Mouse (Mus musculus) mouse embryonic stem cell (cell line): ENCODE measurements around the gene Irgq.
"Not testable (repeated sequence)": the region's sequence is repeated elsewhere in the genome, so short reads cannot be mapped to it uniquely, and the experiment has no call there.

Experiments
- in situ Hi-C, 2 experiments: fragments of 300-500 bp; cut with MboI; formaldehyde crosslinking; loops; 1 replicate in 1 of 2; 3 replicates in 1 of 2; pipeline ENCODE4 v1.14.3; 2019 to 2020; ENCODE audit warnings: low sequenced_read_pairs in 2 of 2, low pct_unique_long_range_greater_than_20kb in 1 of 2, mixed read lengths in 1 of 2; ENCODE audit not compliant: unreplicated experiment in 1 of 2

Irgq gene

DNA sequence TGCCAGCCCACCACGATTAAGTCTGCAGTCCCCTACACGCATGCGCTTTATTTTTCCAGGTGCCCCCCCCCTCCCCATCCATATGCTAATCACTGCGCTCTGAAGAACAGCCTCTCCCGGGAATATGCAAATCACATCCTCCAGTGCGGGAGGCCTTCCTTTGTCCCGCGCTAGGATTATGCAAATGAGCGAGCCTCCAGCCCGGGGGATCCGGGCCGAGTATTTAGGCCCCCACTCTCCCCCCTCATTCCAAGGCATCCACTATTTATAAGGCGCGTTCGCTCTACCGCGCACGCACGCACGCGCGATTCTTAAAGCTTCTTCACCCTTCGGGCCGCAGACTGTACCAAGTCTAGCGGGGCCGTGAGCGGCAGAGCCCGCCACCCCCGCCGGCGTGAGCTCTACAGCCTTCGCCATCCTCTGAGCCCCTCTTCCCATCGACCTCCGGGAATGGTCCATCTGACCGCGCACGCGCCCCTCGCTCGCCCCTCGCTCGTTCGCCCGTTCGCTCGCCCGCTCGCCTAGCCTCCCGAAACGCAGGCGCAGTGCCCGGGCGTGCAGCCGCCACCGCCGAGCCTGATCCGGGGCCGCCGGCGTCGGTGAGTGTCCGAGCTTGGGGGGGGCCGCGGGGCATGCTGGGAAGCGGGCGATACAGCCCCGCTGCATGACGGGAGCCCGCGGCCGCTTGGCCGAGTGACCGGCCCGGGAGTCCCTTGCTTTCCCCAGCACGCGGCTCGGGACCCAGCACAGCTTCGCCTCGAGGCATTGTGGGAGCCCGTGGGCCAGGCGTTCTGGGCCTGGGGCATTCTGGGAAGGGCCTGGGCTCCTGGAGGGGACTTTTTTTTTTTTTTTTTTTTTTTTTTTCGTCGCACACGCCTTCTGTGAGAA lies 23.4 kb upstream of the Irgq start, which contains the start of gene Zfp428:
TSS of gene Zfp428 (plus strand) at position 169 of the 888 bp plus-strand sequence.
- in situ Hi-C loops: no loop called here

DNA sequence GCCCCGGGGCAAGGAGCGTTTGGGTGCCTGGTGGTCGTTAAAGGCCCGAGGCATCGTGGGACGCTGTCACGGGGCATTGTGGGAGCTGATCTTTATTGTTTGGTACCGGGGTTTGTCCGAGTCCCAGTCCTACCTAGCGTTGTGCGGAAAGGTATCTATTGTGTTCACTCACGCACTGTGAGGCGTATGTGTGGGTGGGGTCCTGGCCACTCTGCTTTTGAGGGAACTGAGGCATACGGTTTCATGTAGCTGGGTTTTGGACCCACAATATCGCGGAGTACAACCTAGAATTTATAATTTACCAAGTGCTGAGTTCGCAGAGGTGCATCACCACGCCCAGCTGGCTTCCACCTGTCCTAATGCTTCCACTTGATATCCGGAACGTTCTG lies 22.8 kb upstream of the Irgq start:
- in situ Hi-C loops: no loop called here

DNA sequence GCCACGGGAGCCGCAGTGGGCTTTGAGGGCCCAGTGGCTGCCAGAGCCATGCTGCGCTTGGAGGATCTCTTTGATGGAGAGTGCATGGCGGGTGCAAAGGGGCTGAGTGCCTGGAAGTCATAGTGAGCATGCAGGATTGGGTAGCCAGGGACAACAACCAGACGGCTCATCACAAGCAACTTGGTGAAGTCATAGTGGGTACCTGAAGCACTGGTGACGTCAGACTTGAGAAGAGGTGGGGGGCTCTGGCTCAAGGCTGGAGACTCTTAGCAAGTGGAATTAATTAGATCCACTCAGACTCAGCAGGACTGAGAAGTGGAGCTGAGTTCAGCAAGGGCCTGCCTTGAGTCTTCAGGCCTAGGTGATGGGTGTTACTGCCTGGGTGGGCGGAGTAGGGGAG lies 18.1 kb upstream of the Irgq start, which contains the start of gene AC161166.1:
TSS of gene AC161166.1 (minus strand) at position 101 of the 400 bp plus-strand sequence.
- in situ Hi-C loops: no loop called here

DNA sequence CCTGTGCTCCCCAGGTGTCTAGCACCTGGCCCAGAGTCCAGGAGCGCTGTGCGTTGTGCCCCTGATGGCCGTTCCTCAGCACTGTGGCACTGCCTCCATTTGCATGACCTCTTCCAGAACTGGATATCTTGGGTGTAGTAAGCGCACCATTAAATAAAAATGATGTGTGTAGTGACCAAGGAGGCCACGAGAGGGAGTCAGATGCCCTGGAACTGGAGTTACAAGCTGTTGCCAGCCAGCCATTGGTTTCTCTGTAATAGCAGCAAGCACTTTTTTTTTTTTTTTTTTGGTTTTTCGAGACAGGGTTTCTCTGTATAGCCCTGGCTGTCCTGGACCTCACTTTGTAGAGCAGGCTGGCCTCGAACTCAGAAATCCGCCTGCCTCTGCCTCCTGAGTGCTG lies 14.2 kb upstream of the Irgq start:
- in situ Hi-C loops: not testable (repeated sequence)

DNA sequence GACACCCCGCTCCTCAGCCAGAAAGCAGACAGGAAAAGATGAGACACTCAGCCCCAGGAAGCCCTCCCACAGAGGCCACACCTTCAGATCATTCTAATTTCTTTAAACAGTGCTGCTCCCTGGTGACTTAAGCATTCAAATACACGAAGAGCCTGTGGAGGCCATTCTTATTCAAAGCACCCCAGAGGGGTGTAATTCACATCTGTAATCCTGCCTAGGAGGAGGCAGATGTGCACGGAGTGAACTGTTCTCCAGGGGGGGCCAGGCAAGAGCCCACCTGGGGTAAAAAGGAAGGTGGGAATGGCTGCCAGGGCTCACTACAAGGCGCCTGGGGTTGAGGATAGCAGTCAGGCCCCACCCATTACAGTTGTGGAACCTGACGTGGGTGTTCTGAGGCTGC lies 13.4 kb upstream of the Irgq start:
- in situ Hi-C loops: no loop called here

DNA sequence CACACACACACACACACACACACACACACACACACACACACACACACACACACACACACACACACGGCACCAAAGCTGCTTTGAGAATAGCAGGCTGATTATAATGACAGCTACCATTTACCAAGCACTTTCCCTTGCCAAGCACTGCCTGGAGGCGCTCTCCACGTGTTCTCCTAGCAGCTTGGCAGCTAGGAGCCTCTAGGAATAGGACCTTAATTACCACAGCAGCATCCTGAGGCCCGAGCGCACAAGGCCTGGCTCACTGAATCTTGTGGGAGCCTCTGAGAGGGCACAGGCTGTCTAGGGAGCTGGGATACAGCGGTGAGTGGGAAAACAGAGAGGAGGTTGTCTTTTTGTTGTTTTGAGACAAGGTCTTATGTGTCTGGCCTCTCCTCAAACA lies 12.8 kb upstream of the Irgq start:
- in situ Hi-C loops: no loop called here

DNA sequence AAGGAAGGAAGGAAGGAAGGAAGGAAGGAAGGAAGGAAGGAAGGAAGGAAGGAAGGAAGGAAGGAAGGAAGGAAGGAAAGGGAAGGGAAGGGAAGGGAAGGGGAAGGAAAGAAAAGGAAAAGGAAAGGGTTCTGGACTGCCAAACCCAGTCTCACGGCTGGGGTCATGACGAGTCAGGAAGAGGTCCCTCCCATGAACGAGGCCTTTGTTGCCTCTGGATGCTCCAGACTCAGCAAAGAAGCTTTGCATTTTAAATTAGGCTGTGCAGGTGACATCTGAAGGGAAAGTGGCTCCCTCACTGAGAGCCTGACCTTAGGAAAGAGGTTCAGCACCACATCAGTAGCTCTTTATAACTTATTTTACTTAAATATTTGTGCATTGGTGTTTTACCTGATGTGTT lies 11.4 kb upstream of the Irgq start:
- in situ Hi-C loops: no loop called here

DNA sequence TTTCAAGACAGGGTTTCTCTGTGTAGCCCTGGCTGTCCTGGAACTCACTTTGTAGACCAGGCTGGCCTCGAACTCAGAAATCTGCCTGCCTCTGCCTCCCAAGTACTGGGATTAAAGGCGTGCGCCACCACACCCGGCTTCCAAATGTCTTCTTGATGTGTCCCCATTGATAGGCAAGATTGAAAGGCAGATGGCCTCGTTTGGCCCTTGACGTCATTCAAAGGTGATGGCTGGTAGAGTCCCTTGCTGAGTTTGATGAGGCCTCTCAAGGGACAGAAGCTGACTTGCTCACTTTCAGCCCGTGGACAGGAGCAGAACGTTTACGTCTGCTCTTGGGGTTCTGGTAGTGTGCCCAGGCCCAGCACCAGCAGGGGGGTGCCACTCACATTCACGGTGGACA lies 10.4 kb upstream of the Irgq start:
- in situ Hi-C loops: not testable (repeated sequence)

DNA sequence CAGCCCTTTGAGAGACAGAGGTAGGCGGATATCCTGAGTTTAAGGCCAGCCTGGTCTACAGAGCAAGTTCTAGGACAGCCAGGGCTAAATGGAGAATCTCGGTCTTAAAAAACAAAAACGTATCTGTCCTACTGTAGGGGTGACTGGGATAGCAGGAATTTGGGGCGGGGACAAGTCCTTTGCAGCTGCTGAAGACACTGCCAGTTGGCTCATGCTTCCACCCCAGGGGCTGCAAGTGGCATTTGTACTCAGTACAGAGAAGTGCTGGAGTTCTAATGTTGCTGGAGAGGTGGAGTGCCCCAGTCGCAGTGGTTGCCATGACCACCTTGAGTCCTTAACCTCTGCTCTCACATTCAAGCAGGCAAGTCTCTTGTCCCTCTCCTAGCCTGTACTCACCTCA lies 7.7 kb upstream of the Irgq start:
- in situ Hi-C loops: no loop called here

DNA sequence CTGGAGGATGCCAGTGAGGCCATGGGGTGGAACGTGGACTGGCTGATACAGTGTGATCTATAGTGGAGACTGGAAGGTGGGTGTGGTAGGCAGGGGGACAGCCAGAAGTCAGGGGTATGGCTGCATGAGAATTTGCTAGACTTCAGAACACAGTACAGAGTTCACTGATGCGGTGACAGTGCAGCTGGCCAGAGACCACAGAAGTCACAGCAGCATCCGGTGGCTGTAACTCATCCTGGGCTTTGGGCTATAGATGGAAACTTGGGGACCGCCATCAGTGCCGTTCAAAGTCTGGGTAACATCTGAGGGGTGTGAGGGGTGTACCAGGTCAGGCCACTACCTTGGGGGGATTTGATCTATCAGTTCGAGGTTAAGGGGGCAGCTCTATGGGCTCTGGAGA lies 6.8 kb upstream of the Irgq start:
- in situ Hi-C loops: no loop called here

DNA sequence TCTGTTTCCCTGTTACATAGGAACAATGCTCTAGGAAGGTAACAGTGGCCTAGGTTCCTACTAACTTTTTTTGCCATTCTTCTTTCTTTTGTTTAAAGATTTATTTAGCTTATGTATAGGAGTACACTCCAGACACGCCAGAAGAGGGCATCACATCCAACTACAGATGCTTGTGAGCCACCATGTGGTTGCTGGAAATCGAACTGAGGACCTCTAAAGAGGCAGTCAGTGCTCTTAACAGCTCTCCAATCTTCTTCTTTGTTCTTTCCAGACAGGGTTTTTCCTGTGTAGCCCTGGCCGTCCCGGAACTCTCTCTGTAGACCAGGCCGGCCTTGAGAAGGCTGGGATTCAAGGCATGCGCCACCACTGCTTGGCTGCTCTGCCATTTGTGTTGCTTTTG lies 5.5 kb upstream of the Irgq start:
- in situ Hi-C loops: no loop called here

DNA sequence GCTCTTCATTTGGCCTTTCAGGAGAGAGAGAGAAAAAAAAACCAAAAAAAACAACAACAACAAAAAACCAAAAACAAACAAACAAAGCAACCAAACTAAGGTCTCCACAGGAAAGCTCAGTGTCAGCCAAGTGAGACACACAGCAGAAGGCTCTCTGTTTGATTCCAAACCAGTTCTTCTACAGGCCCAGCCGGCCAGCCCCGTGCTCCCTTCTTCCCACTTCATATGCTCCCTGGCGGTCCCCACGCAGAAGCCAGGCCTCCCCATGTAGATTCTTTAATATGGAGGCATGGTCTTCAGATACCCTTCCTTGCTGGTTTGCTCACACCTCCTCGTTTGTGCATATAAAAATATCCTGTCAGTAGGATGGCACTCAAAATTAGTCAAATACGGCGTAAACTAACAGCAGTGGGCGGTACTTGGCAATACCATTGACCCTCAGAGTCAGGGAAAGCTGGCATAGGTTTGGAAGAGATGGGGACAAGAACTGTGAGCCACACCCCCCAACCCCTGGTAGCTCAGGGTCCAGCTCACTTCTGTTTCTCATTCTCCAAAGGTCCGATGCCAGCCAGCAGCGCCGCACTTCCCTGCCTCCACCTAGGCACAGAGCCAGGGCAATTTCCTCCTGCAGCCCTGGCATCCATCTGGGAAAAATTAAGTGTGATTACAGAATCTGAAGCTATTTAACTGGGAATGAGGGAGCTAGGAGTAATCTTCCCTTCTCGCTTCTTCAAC lies 4.6 kb upstream of the Irgq start:
- in situ Hi-C loops: no loop called here

DNA sequence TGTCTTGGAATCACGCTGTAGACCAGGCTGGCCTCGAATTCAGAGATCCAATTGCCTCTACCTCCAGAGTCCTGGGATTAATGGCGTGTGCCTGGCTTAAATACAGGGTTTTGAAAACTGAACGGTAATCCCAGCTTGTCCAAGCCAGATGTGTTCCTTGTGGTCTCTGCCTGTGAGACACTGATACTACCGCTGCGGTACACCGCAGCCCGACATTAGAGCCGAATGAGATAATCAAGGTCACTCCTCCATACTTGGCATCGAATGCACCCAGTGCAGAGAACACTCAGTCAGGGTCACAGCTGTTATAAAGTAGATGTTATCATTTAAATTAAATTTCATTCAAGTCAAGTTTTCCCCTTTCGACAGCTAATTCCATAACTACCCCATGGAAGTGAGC lies 1.6 kb upstream of the Irgq start:
- in situ Hi-C loops: no loop called here

DNA sequence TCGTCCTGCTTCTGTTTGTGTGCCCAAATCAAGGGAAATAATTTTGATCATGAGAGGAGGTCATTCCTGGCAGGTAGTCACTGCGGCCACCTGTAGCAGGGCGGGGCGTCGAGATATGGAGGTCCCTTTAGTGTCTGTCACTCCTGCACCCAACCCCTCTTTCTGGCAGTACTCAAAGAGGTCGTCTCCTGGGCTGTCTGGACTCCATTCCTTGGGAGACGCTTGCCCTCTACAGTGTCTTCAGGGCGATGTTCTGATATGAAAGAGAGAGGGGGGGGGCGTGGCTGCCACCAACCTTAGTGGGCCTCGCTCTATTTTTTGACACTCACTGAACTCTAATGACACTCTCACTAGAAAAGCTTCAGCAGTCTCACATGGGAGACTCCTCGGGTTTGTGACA lies 909 bp upstream of the Irgq start:
- in situ Hi-C loops: no loop called here

DNA sequence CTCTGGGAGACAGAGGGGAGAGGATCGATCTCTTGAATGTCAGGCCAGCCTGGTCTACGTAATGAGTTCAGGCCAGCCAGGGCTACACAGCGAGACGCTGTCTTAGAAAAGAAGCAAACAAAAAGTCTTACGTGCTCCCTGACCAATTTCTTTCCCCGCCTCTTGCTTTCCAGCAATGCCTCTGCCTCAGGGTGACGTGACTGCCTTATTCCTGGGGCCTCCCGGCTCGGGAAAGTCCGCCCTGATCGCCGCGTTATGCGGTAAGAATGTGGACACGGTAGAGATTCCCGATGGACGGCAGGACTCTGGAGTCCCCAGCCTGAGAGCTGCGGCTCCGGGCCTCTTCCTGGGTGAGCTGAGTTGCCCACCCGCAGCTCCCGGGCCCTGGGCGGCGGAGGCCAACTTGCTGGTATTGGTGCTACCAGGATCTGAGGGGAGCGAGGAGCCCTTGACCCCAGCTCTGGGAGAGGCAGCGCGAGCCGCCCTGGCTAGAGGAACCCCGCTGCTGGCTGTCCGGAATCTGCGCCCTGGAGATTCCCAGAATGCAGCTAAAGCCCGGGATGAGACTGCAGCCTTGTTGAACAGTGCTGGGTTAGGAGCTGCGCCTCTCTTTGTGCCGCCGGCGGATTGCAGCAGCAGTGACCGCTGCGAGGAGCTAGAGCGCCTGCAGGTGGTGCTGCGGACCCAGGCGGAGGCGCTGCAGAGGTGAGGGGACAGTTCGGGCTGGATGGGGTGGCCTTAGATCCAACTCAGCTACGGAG lies 902 bp downstream of the Irgq start:
- in situ Hi-C loops: loop anchor here in 1 of 2 experiments (5.0 kb wide), 2 partner anchors 54 to 66 kb away; no protein-coding TSS in a partner anchor

DNA sequence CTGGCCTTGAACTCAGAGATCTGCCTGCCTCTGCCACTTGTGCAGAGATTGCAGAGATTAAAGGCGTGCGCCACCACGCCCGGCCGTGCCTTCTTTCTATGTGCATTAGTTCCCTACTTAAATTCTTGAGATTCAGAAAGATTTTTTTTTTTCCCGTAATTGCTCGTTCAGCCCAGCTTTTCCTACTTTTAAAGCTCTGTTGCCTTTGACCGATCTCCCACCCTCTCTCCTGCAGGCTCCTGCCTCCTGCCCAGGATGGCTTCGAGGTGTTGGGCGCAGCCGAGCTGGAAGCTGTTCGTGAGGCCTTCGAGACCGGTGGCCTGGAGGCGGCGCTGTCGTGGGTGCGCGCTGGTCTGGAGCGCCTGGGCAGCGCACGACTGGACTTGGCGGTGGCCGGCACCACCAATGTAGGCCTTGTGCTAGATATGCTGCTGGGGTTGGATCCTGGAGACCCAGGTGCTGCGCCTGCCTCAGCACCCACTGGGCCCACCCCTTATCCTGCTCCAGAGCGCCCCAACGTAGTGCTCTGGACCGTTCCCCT lies 2.6 kb downstream of the Irgq start:
- in situ Hi-C loops: loop anchor here in 1 of 2 experiments (5.0 kb wide), 2 partner anchors 56 to 64 kb away; no protein-coding TSS in a partner anchor

DNA sequence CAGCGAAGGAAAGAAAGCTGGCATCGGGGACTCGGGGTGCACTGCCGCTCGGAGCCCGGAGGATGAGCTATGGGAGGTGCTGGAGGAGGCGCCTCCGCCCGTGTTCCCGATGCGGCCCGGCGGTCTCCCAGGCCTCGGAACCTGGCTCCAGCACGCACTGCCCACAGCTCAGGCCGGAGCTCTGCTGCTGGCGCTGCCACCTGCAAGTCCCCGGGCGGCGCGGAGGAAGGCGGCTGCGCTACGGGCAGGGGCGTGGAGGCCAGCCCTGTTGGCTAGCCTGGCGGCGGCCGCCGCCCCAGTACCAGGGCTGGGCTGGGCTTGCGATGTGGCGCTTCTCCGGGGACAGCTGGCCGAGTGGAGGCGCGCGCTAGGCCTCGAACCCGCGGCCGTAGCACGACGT lies 3.3 kb downstream of the Irgq start:
- in situ Hi-C loops: loop anchor here in 1 of 2 experiments (5.0 kb wide), 2 partner anchors 57 to 63 kb away; no protein-coding TSS in a partner anchor

DNA sequence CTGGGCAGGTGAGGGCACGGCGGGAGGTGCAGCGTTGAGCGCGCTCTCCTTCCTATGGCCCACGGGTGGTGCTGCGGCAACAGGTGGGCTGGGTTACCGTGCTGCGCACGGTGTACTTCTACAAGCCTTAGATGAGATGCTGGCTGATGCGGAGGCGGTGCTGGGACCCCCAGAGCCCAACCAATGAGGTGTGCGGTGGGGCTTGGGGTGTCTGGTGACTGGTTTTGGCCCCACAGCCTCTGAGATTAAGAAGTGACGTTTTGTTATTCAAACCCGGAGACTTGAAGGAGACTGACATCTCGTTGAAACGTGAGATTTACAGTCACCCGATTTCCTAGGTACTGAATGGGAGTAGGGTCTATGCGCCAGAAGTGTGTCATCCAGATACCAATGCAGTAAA lies 3.8 kb downstream of the Irgq start:
- in situ Hi-C loops: loop anchor here in 1 of 2 experiments (5.0 kb wide), 2 partner anchors 57 to 63 kb away; no protein-coding TSS in a partner anchor
